Mouse (Mus musculus): ENCODE results near the gene Xaf1. TPM values are rescaled to one million over a fixed set of nuclear protein-coding genes. Genes with fewer than 3 reads are reported as not detected.
A peak's percentile ranks its signal among the peaks of the same experiment; 100 is the strongest.

The Xaf1 gene
- total RNA-seq (2022): 10 to 100 TPM; 20.7 to 26.4 (median 25.5) TPM

DNA sequence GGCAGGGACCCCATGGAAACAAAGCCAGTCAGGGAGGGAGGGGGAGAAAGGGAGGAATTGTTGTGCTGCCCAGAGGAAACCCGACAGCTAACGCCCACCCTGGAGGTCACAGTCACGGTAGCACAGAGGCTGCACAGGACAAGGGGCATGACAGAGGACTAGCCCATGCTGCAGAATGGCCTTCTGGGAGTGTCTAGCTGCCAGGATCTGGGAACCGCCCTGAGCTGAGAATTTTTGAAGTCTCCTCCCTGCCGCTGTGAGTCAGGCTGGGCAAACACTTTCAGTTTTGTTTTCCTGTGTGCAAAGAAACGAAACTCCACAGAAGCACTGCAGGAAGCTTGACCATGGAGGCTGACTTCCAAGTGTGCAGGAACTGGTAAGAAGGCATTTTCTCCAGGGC lies at the start of gene Xaf1:
Gene Xaf1, plus strand, starts transcription at position 296 of the 400 bp plus-strand sequence.
- peak; percentile 71 for DNase-seq

DNA sequence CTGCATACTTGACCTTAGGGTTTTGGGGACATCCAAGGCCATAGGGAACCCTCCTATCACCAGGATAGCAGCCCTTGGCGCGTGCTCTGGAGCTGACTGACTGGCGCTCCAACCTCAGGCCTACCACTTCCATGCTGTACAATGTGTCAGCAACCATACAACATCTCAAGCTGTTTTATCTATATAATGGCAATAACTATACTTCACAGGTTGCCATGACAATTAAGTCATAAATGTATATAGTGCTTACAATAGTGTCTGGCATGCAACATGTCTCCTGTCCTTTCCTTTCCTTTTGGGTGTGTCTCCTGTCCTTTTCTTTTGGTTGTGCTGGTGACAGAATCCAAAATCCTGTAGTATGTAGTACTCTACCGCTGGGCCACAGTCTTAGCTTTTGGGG lies 45.8 kb upstream of the Xaf1 start:
- no peak for DNase-seq

- no peak for DNase-seq
These were observed 45.0 kb upstream of the Xaf1 start for GRCm38 (mm10) chr11:72256441-72256840.

DNA sequence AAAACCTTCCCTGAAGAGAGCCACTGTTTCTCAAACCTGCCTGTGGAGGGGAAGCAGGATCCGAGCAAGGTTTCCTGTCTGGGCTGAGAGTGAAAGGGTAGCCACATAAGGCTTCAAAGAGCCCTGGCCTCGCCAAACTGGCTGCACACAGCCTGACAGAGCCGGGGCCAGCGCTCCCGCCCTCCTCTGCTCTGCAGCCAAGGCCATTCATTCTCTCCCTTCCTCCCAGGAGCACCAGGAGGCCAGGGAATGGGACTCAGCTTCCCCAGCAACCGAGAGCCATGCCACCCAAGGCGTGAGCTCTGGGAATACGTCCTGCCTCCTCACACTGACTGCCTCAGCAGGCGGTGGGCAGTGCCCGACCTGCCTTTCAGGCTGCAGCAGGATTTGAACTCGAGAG lies 35.9 kb upstream of the Xaf1 start:
- peak; percentile 6 for DNase-seq

DNA sequence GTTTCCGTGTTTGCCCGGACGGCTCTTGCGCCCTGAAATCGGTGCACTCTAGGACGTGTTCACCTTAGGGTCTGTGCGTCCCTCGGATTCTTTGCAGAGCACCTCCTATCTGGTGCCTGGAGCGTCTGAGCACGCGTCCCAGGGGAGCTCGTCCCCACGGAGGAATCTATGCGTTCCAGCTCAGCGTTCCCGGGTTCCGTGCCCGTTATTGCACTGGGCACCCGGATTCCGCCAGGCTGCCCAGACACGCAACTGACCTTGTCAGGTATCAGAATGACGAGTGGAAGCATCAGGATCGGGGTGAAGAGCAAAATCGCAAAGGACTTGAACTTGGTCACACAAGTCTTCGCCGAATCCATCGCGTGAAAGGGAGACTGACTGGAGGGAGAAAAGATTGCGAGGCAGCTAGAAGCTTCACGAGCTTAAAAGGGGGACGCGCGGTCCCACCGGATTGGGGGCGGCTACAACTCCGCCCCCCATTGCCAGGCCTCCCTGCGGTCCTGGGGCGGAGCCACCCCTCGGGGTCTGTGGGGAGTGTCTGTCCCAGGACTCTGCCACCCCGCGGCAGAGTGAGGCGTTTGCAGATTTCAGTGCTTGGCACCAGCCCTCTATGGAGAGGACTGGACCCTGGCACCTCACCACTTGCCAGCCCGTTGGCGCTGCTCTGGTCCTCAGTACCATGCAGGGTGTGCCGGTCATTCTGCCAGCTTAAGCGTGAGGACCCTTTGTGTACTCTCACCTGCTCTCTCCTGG lies 35.0 kb upstream of the Xaf1 start:
- DNase-seq: peak; percentile 11

GRCm38 (mm10) chr11:72266960-72267560 lies 34.4 kb upstream of the Xaf1 start, which contains the start of gene Slc13a5:
Gene Slc13a5 (minus strand): TSS chr11:72267222.
- no peak for DNase-seq

DNA sequence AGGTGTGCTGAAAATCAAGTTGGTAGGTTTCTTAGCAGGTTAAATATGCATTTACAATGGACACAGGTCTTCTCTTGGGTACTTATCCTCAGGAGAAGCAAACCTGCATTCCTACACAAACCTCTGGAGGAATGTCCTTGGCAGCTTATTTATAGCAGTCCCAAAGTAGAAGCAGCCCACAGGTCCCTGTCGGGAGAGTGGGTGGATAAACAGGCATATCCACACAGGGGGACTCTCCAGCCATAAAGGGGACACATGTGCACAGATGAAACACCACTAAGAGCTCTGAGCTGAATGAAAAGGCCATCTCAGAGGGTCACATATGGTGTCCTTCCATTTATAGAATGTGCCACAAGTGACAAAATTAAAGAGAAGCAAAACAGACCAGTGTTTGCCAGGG lies 29.7 kb upstream of the Xaf1 start:
- no peak for DNase-seq

GRCm38 (mm10) chr11:72273341-72273740 lies 28.1 kb upstream of the Xaf1 start:
- DNase-seq: no peak

- DNase-seq: no peak
These were observed 20.1 kb upstream of the Xaf1 start for GRCm38 (mm10) chr11:72281143-72281851.

DNA sequence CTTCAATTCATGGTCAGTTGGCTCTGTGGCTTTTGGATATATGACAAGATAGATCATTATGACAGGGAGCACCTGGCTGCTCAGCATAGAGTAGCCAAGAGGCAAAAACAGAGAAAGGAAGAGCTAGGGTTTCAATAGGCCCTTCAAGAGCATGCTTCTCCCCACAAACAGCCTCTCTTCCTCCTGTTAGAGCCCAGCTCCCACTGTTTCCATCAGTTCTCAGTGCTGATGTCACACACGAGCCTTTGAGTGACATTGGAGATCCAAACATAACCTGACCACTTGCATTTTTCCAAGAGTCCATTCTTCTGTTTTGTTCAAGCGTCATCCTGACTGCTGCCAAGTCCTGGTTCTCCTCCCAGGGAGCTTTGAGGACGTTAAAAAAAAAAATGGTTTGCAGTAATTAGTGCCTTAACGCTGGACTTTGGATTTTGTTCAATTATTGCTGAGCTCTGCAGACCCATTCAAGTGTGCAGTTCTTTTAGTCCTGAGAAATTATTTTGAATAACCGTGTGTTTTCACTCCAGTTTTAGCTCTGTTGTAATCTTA lies 19.5 kb upstream of the Xaf1 start:
- no peak for DNase-seq

- no peak for DNase-seq
These were observed 17.8 kb upstream of the Xaf1 start for GRCm38 (mm10) chr11:72283486-72284224.

- DNase-seq: no peak
These were observed 16.8 kb upstream of the Xaf1 start for GRCm38 (mm10) chr11:72284532-72285182.

- DNase-seq: no peak
These were observed 15.4 kb upstream of the Xaf1 start for GRCm38 (mm10) chr11:72285971-72286480.

GRCm38 (mm10) chr11:72286651-72287050 lies 14.8 kb upstream of the Xaf1 start:
- no peak for DNase-seq

- DNase-seq: no peak
These were observed 14.3 kb upstream of the Xaf1 start for GRCm38 (mm10) chr11:72287126-72287525.

GRCm38 (mm10) chr11:72287543-72287942 lies 13.9 kb upstream of the Xaf1 start:
- DNase-seq: no peak

- no peak for DNase-seq
These were observed 8.3 kb upstream of the Xaf1 start for GRCm38 (mm10) chr11:72293116-72293515.

DNA sequence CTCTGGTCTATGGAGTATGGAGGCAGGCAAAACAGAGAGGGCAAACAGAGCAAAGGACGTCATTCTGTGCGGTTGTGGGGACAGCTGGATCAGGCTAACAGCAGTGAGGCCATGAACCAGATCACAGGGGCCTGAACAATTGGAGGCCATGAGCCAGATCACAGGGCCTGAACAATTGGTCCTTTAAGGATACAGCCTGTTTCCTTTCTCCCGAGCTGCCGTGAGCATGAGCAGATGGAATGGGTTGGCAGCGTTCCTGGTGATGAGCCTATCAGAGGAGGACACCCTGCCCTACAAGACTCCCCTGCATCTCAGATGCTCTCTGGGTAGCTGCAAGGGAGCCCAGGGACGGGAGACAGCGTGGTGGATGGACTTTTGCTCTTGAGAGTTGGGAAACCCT lies 801 bp downstream of the Xaf1 start:
- peak; percentile 24 for DNase-seq

- DNase-seq: no peak
These were observed 6.0 kb downstream of the Xaf1 start for GRCm38 (mm10) chr11:72307461-72307860.

- DNase-seq: no peak
These were observed 7.6 kb downstream of the Xaf1 start for GRCm38 (mm10) chr11:72308982-72309381.

GRCm38 (mm10) chr11:72310491-72310890 lies 9.1 kb downstream of the Xaf1 start:
- no peak for DNase-seq

Data from adrenal gland, adult 8-10 months (tissue).